Mouse (Mus musculus): ENCODE data around the gene Lrrc45.
"Not testable (repeated sequence)": the region's sequence is repeated elsewhere in the genome, so short reads cannot be mapped to it uniquely, and the experiment has no call there.

Gene Lrrc45

GRCm38 (mm10) chr11:120713580-120714518 lies at the start of gene Lrrc45, which contains the start of gene Cenpx:
Lrrc45 (plus strand) TSS chr11:120713925.
Cenpx (minus strand) TSS chr11:120713738.
- in situ Hi-C loops (cut with MboI, MseI), result loop anchor here (5.0 kb wide), 1 partner anchor 92 kb away; no protein-coding TSS in a partner anchor

- in situ Hi-C loops (cut with MboI, MseI), result no loop called here
These were observed 48.3 kb upstream of the Lrrc45 start for GRCm38 (mm10) chr11:120665406-120665805.

GRCm38 (mm10) chr11:120666617-120667016 lies 47.1 kb upstream of the Lrrc45 start:
- in situ Hi-C loops (cut with MboI, MseI), result no loop called here

GRCm38 (mm10) chr11:120672687-120673593 lies 40.8 kb upstream of the Lrrc45 start, which contains the start of gene Aspscr1:
Aspscr1 (plus strand) TSS chr11:120672973.
- in situ Hi-C loops (cut with MboI, MseI), result no loop called here

- in situ Hi-C loops (cut with MboI, MseI), result no loop called here
These were observed 40.1 kb upstream of the Lrrc45 start for GRCm38 (mm10) chr11:120673594-120674122.

GRCm38 (mm10) chr11:120675875-120676274 lies 37.9 kb upstream of the Lrrc45 start:
- in situ Hi-C loops (cut with MboI, MseI), result not testable (repeated sequence)

GRCm38 (mm10) chr11:120676951-120677350 lies 36.8 kb upstream of the Lrrc45 start:
- in situ Hi-C loops (cut with MboI, MseI), result no loop called here

- in situ Hi-C loops (cut with MboI, MseI), result no loop called here
These were observed 33.8 kb upstream of the Lrrc45 start for GRCm38 (mm10) chr11:120679909-120680308.

- in situ Hi-C loops (cut with MboI, MseI), result no loop called here
These were observed 31.0 kb upstream of the Lrrc45 start for GRCm38 (mm10) chr11:120682683-120683082.

- in situ Hi-C loops (cut with MboI, MseI), result no loop called here
These were observed 30.2 kb upstream of the Lrrc45 start for GRCm38 (mm10) chr11:120683536-120683935.

- in situ Hi-C loops (cut with MboI, MseI), result no loop called here
These were observed 29.6 kb upstream of the Lrrc45 start for GRCm38 (mm10) chr11:120684086-120684485.

- in situ Hi-C loops (cut with MboI, MseI), result no loop called here
These were observed 29.1 kb upstream of the Lrrc45 start for GRCm38 (mm10) chr11:120684660-120685059.

GRCm38 (mm10) chr11:120686650-120687272 lies 27.0 kb upstream of the Lrrc45 start:
- in situ Hi-C loops (cut with MboI, MseI), result no loop called here

GRCm38 (mm10) chr11:120689365-120689764 lies 24.4 kb upstream of the Lrrc45 start:
- in situ Hi-C loops (cut with MboI, MseI), result no loop called here

- in situ Hi-C loops (cut with MboI, MseI), result no loop called here
These were observed 21.2 kb upstream of the Lrrc45 start for GRCm38 (mm10) chr11:120692471-120693011.

- in situ Hi-C loops (cut with MboI, MseI), result no loop called here
These were observed 20.3 kb upstream of the Lrrc45 start for GRCm38 (mm10) chr11:120693461-120693860.

- in situ Hi-C loops (cut with MboI, MseI), result no loop called here
These were observed 18.5 kb upstream of the Lrrc45 start for GRCm38 (mm10) chr11:120695184-120695583.

GRCm38 (mm10) chr11:120695641-120696040 lies 18.1 kb upstream of the Lrrc45 start:
- in situ Hi-C loops (cut with MboI, MseI), result no loop called here

GRCm38 (mm10) chr11:120696568-120696967 lies 17.2 kb upstream of the Lrrc45 start:
- in situ Hi-C loops (cut with MboI, MseI), result no loop called here

GRCm38 (mm10) chr11:120697741-120698140 lies 16.0 kb upstream of the Lrrc45 start:
- in situ Hi-C loops (cut with MboI, MseI), result no loop called here

Data from regulatory T cell (primary cell).